Mouse (Mus musculus): ENCODE measurements at regions not wholly inside any gene's neighbourhood (a gene's known extent, or its start where the extent isn't known, plus 50 kb on each side); places are given as distances from the start of the nearest gene placed in this dataset.

GRCm38 (mm10) chr9:120797996-120798663, 130.9 kb upstream of the Ctnnb1 start:
- 46% methylated on average over 10 of the region's 10 CpGs for WGBS
- no peak for ATAC-seq (ENCODE audit: low read depth)

DNA sequence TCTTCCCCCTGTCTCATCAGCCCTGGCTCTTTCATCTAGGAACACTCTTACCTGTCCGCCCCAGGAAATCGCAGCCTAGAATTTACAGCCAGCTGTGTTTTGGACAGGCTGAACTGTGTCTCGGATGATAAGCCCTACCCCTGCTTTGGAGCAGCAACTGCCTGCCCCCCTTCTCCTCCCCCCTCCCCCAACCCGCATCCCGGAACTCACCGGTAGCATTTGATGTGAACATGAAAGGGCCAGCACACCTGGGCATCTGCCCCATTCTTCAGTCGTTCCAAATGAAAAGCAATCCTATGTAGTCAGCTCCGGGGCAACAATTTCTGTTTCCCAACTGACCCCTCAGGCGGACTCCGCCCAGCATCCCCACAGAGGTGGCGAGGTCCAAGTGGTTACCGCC, 130.1 kb upstream of the Ctnnb1 start:
- WGBS = 35% methylated on average over 12 of the region's 12 CpGs
- H3K9me3 ChIP-seq (ENCODE audit: control insufficient read depth, low read length) = no peaks in the 10 kb centered on the region
- no peak for ATAC-seq (ENCODE audit: low read depth)
- H3K4me1 ChIP-seq (ENCODE audit: control insufficient read depth, insufficient read depth, low read length) = no peaks in the 10 kb centered on the region
- H3K36me3 ChIP-seq (ENCODE audit: control insufficient read depth, insufficient read depth, low read length) = no peaks in the 10 kb centered on the region
- H3K4me3 ChIP-seq (ENCODE audit: low read depth, low read length) = no peak overlapping the region
- H3K4me2 ChIP-seq (ENCODE audit: low read depth, low read length) = no peak overlapping the region
- H3K27me3 ChIP-seq (ENCODE audit: control insufficient read depth, insufficient read depth, low read length) = no peaks in the 10 kb centered on the region
- no peak overlapping the region for H3K9ac ChIP-seq (replicated peaks; ENCODE audit: low read depth, low read length)
- no peak overlapping the region for H3K27ac ChIP-seq (ENCODE audit: low read depth, low read length)

More at GRCm38 (mm10) chr9:120797996-120798663, 130.9 kb upstream of the Ctnnb1 start:
- Histone ChIP-seq H3K27ac (ENCODE audit: low read depth, low read length) (no peak overlapping the region), H3K9me3 (ENCODE audit: control insufficient read depth, low read length) (no peaks in the 10 kb centered on the region), H3K4me3 (ENCODE audit: low read depth, low read length) (no peak overlapping the region), H3K9ac (replicated peaks; ENCODE audit: low read depth, low read length) (no peak overlapping the region), H3K4me2 (ENCODE audit: low read depth, low read length) (no peak overlapping the region), H3K36me3 (ENCODE audit: control insufficient read depth, insufficient read depth, low read length) (no peaks in the 10 kb centered on the region), H3K4me1 (ENCODE audit: control insufficient read depth, insufficient read depth, low read length) (no peaks in the 10 kb centered on the region), H3K27me3 (ENCODE audit: control insufficient read depth, insufficient read depth, low read length) (no peaks in the 10 kb centered on the region)

DNA sequence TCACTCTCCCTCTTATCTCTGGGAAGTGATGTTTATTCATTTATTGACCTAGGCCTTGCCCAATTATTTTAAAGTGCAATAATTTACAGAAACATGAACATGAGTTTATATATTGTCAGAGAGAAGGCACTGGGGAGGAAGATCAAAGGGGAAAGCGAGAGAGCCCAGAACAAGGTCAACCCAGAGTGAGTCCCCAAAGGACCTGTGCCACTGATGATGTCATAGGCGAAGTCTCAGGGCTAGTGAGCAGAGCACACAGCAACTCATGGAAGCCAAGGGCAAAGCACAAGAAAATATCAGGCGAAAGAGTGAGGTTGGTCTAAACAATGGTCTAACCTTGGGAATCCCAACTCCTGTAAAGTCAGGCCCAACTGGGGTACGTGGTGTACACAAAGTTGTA, 126.4 kb upstream of the Ctnnb1 start:
- Histone ChIP-seq H3K36me3 (ENCODE audit: control insufficient read depth, insufficient read depth, low read length) (no peaks in the 10 kb centered on the region), H3K27ac (ENCODE audit: low read depth, low read length) (no peak overlapping the region), H3K27me3 (ENCODE audit: control insufficient read depth, insufficient read depth, low read length) (no peaks in the 10 kb centered on the region), H3K4me1 (ENCODE audit: control insufficient read depth, insufficient read depth, low read length) (no peaks in the 10 kb centered on the region), H3K4me2 (ENCODE audit: low read depth, low read length) (no peak overlapping the region), H3K9me3 (ENCODE audit: control insufficient read depth, low read length) (no peaks in the 10 kb centered on the region), H3K9ac (replicated peaks; ENCODE audit: low read depth, low read length) (no peak overlapping the region), H3K4me3 (ENCODE audit: low read depth, low read length) (no peak overlapping the region)
- no peak for ATAC-seq (ENCODE audit: low read depth)
- 91% methylated on average over 4 of the region's 4 CpGs for WGBS

- no peak overlapping the region for H3K4me3 ChIP-seq (ENCODE audit: low read depth, low read length)
- no peaks in the 10 kb centered on the region for H3K27me3 ChIP-seq (ENCODE audit: control insufficient read depth, insufficient read depth, low read length)
- H3K36me3 ChIP-seq (ENCODE audit: control insufficient read depth, insufficient read depth, low read length) = no peaks in the 10 kb centered on the region
- no peaks in the 10 kb centered on the region for H3K9me3 ChIP-seq (ENCODE audit: control insufficient read depth, low read length)
- ATAC-seq (ENCODE audit: low read depth) = no peak
- no peaks in the 10 kb centered on the region for H3K4me1 ChIP-seq (ENCODE audit: control insufficient read depth, insufficient read depth, low read length)
- no peak overlapping the region for H3K27ac ChIP-seq (ENCODE audit: low read depth, low read length)
- 64% methylated on average over 10 of the region's 10 CpGs for whole genome bisulfite sequencing
- H3K9ac ChIP-seq (replicated peaks; ENCODE audit: low read depth, low read length) = no peak overlapping the region
- no peak overlapping the region for H3K4me2 ChIP-seq (ENCODE audit: low read depth, low read length)
These were observed 124.2 kb upstream of the Ctnnb1 start for GRCm38 (mm10) chr9:120804760-120805294.

GRCm38 (mm10) chr9:120808741-120809425, 120.1 kb upstream of the Ctnnb1 start:
- Histone ChIP-seq H3K27me3 (ENCODE audit: control insufficient read depth, insufficient read depth, low read length) (no peaks in the 10 kb centered on the region), H3K36me3 (ENCODE audit: control insufficient read depth, insufficient read depth, low read length) (no peaks in the 10 kb centered on the region), H3K4me2 (ENCODE audit: low read depth, low read length) (no peak overlapping the region), H3K27ac (ENCODE audit: low read depth, low read length) (no peak overlapping the region), H3K4me3 (ENCODE audit: low read depth, low read length) (no peak overlapping the region), H3K9ac (replicated peaks; ENCODE audit: low read depth, low read length) (no peak overlapping the region), H3K4me1 (ENCODE audit: control insufficient read depth, insufficient read depth, low read length) (no peaks in the 10 kb centered on the region), H3K9me3 (ENCODE audit: control insufficient read depth, low read length) (no peaks in the 10 kb centered on the region)
- no peak for ATAC-seq (ENCODE audit: low read depth)
- WGBS = 74% methylated on average over 4 of the region's 4 CpGs

GRCm38 (mm10) chr9:120811522-120811921, 117.5 kb upstream of the Ctnnb1 start:
- no peaks in the 10 kb centered on the region for H3K4me1 ChIP-seq (ENCODE audit: control insufficient read depth, insufficient read depth, low read length)
- no peak overlapping the region for H3K9ac ChIP-seq (replicated peaks; ENCODE audit: low read depth, low read length)
- H3K36me3 ChIP-seq (ENCODE audit: control insufficient read depth, insufficient read depth, low read length) = no peaks in the 10 kb centered on the region
- no peaks in the 10 kb centered on the region for H3K27me3 ChIP-seq (ENCODE audit: control insufficient read depth, insufficient read depth, low read length)
- ATAC-seq (ENCODE audit: low read depth) = no peak
- no peaks in the 10 kb centered on the region for H3K9me3 ChIP-seq (ENCODE audit: control insufficient read depth, low read length)
- H3K27ac ChIP-seq (ENCODE audit: low read depth, low read length) = no peak overlapping the region
- no peak overlapping the region for H3K4me2 ChIP-seq (ENCODE audit: low read depth, low read length)
- no peak overlapping the region for H3K4me3 ChIP-seq (ENCODE audit: low read depth, low read length)
- WGBS = 89% methylated on average over 3 of the region's 3 CpGs

GRCm38 (mm10) chr9:120812667-120813210, 116.3 kb upstream of the Ctnnb1 start:
- Histone ChIP-seq H3K4me1 (ENCODE audit: control insufficient read depth, insufficient read depth, low read length) (no peaks in the 10 kb centered on the region), H3K27ac (ENCODE audit: low read depth, low read length) (no peak overlapping the region), H3K4me2 (ENCODE audit: low read depth, low read length) (no peak overlapping the region), H3K27me3 (ENCODE audit: control insufficient read depth, insufficient read depth, low read length) (no peaks in the 10 kb centered on the region), H3K4me3 (ENCODE audit: low read depth, low read length) (no peak overlapping the region), H3K9me3 (ENCODE audit: control insufficient read depth, low read length) (no peaks in the 10 kb centered on the region), H3K36me3 (ENCODE audit: control insufficient read depth, insufficient read depth, low read length) (no peaks in the 10 kb centered on the region), H3K9ac (replicated peaks; ENCODE audit: low read depth, low read length) (no peak overlapping the region)
- ATAC-seq (ENCODE audit: low read depth) = no peak
- 79% methylated on average over 17 of the region's 17 CpGs for WGBS

GRCm38 (mm10) chr9:120814286-120814685, 114.7 kb upstream of the Ctnnb1 start:
- no peak overlapping the region for H3K27ac ChIP-seq (ENCODE audit: low read depth, low read length)
- H3K4me1 ChIP-seq (ENCODE audit: control insufficient read depth, insufficient read depth, low read length) = no peaks in the 10 kb centered on the region
- H3K36me3 ChIP-seq (ENCODE audit: control insufficient read depth, insufficient read depth, low read length) = no peaks in the 10 kb centered on the region
- no peaks in the 10 kb centered on the region for H3K9me3 ChIP-seq (ENCODE audit: control insufficient read depth, low read length)
- no peak for ATAC-seq (ENCODE audit: low read depth)
- H3K9ac ChIP-seq (replicated peaks; ENCODE audit: low read depth, low read length) = no peak overlapping the region
- H3K27me3 ChIP-seq (ENCODE audit: control insufficient read depth, insufficient read depth, low read length) = no peaks in the 10 kb centered on the region
- WGBS = 71% methylated on average over 4 of the region's 4 CpGs
- no peak overlapping the region for H3K4me3 ChIP-seq (ENCODE audit: low read depth, low read length)
- no peak overlapping the region for H3K4me2 ChIP-seq (ENCODE audit: low read depth, low read length)

DNA sequence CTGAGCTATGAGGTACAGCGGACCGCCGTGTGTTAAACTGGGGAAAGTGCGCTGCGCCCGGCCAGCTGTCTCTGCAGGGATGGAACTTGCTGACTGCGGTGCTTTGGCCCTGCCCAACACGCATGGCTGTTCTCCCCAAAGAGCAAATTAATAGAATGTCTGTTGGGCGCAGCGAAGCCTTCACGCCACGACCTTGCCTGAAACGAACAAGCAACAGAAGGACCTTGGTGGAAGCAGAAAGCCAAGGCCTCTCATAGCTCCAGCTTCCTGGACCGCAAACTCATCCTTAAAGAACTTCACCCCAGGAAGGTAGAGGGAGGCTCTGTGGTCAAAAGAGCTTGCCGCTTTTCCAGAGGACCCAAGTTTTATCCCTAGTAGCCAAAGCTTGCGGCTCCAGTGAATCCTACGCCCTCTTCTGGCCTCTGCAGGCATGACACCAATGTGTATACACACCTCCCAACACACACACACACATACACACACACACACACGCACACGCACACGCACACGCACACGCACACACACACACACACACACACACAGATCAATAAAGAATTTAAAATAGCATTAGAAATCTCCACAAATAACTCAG, 110.2 kb upstream of the Ctnnb1 start:
- no peak overlapping the region for H3K9ac ChIP-seq (replicated peaks; ENCODE audit: low read depth, low read length)
- ATAC-seq (ENCODE audit: low read depth) = no peak

More for the DNA sequence above, 110.2 kb upstream of the Ctnnb1 start:
- 80% methylated on average over 22 of the region's 22 CpGs for WGBS
- Histone ChIP-seq H3K9me3 (ENCODE audit: control insufficient read depth, low read length) (no peaks in the 10 kb centered on the region), H3K4me2 (ENCODE audit: low read depth, low read length) (no peak overlapping the region), H3K4me3 (ENCODE audit: low read depth, low read length) (no peak overlapping the region), H3K36me3 (ENCODE audit: control insufficient read depth, insufficient read depth, low read length) (no peaks in the 10 kb centered on the region), H3K27ac (ENCODE audit: low read depth, low read length) (peak overlapping the region; percentile 16; the same call in 1 of the 2 replicates), H3K4me1 (ENCODE audit: control insufficient read depth, insufficient read depth, low read length) (no peaks in the 10 kb centered on the region), H3K27me3 (ENCODE audit: control insufficient read depth, insufficient read depth, low read length) (no peaks in the 10 kb centered on the region)

All from neural tube, embryonic 14.5 days (tissue).